Mouse (Mus musculus): ENCODE measurements around the gene Bdh2. TPM values are rescaled to one million over a fixed set of nuclear protein-coding genes. Genes with fewer than 3 reads are reported as not detected.
A peak's percentile ranks its signal among the peaks of the same experiment; 100 is the strongest.

Bdh2 gene
- polyA plus RNA-seq, 1 experiment from 2014 or later: 2.4 TPM

DNA sequence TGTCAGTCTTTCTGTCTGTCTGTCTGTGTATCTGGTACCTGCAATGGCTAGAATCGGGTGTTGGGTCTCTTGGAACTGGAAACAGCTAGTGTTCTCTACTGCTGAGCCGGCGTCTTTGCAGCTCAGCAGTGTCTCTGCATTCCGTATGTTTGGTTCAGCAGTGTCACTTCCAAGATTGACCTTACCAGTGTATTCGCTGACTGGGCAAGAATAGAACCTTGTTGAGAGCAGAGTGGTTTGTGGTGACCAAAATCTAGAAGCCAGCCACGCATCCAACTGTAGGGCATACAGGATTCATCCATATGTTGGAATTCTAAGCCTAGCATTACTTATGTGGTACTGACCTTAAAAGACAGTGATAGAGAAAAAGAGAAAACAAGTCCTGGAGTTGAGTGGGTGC, 29.2 kb upstream of the Bdh2 start:
- Histone ChIP-seq H3K36me3 (ENCODE audit: control insufficient read depth, insufficient read depth, low read length) (peaks cover 6% of the 10 kb centered on the region; the same call in 1 of the 2 replicates), H3K9me3 (ENCODE audit: control insufficient read depth, low read length) (no peaks in the 10 kb centered on the region), H3K9ac (ENCODE audit: low read length) (no peak overlapping the region), H3K4me3 (ENCODE audit: low read depth, low read length) (no peak overlapping the region), H3K27me3 (ENCODE audit: control insufficient read depth, insufficient read depth, low read length) (no peaks in the 10 kb centered on the region), H3K4me1 (replicated peaks; ENCODE audit: control insufficient read depth, insufficient read depth) (no peaks in the 10 kb centered on the region), H3K4me2 (replicated peaks; ENCODE audit: low read depth) (no peak overlapping the region), H3K27ac (replicated peaks) (no peak overlapping the region)
- 90% methylated on average over 6 of the region's 6 CpGs for WGBS
- no peak for DNase-seq (ENCODE audit: low spot score)
- ATAC-seq (ENCODE audit: low FRiP score, low TSS enrichment): no peak
- TF ChIP-seq EP300 (optimal IDR thresholded peaks at IDR 0.05): no peak
- no peak for TF ChIP-seq CTCF (IDR thresholded peaks at IDR 0.05; ENCODE audit: low read depth)

DNA sequence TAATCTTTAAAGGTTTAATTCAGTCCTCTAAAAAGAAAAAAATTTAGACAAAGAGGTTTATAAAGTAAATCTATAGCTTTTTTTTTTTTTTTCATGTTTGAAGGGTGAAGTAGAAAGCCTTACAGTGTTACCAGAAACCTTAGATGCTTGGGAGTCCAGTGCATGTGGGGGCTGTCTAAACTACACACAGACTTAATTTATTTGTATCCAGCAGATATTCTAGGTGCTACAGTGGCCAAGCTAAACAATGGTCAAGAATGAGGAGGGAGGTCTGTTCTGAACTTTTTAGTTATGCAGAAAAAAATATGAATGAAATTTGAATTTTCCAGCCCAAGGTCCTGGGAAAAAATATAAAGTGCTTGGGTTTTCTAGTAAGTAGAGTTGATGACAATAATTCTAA, 26.2 kb upstream of the Bdh2 start:
- no peak overlapping the region for H3K27ac ChIP-seq (replicated peaks)
- H3K9me3 ChIP-seq (ENCODE audit: control insufficient read depth, low read length): no peaks in the 10 kb centered on the region
- ATAC-seq (ENCODE audit: low FRiP score, low TSS enrichment) (no peak), DNase-seq (ENCODE audit: low spot score) (no peak)
- no peak overlapping the region for H3K4me3 ChIP-seq (ENCODE audit: low read depth, low read length)
- H3K27me3 ChIP-seq (ENCODE audit: control insufficient read depth, insufficient read depth, low read length): no peaks in the 10 kb centered on the region
- no peaks in the 10 kb centered on the region for H3K4me1 ChIP-seq (replicated peaks; ENCODE audit: control insufficient read depth, insufficient read depth)
- H3K9ac ChIP-seq (ENCODE audit: low read length): no peak overlapping the region
- TF ChIP-seq EP300 (optimal IDR thresholded peaks at IDR 0.05) (no peak), CTCF (IDR thresholded peaks at IDR 0.05; ENCODE audit: low read depth) (no peak)
- H3K4me2 ChIP-seq (replicated peaks; ENCODE audit: low read depth): no peak overlapping the region
- H3K36me3 ChIP-seq (ENCODE audit: control insufficient read depth, insufficient read depth, low read length): peaks cover 7% of the 10 kb centered on the region; the same call in 1 of the 2 replicates

DNA sequence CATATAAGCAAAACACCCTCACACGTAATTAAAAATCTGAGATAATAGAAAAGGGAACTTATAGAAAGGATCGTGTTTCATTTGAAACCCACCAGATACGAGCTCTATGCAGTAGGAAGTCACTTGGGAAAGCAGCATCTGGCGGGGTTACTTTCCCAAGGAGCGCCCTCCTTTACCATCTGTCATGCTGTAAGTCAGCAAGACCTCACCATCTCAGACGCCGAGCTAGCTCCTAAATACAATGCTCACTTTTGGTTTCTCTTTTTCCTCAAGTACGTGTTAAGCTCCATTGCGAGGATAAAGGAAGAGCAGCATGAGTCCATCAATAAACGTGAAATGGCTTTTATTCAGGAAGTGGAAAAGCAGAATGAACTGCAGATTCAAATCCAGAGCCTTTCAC, 22.1 kb upstream of the Bdh2 start:
- WGBS: 87% methylated on average over 10 of the region's 10 CpGs
- no peak for ATAC-seq (ENCODE audit: low FRiP score, low TSS enrichment)
- H3K4me1 ChIP-seq (replicated peaks; ENCODE audit: control insufficient read depth, insufficient read depth): no peaks in the 10 kb centered on the region
- peaks cover 10% of the 10 kb centered on the region; the same call in 1 of the 2 replicates for H3K36me3 ChIP-seq (ENCODE audit: control insufficient read depth, insufficient read depth, low read length)
- H3K27ac ChIP-seq (replicated peaks): no peak overlapping the region
- H3K9ac ChIP-seq (ENCODE audit: low read length): no peak overlapping the region
- H3K4me2 ChIP-seq (replicated peaks; ENCODE audit: low read depth): no peak overlapping the region
- H3K27me3 ChIP-seq (ENCODE audit: control insufficient read depth, insufficient read depth, low read length): no peaks in the 10 kb centered on the region
- no peaks in the 10 kb centered on the region for H3K9me3 ChIP-seq (ENCODE audit: control insufficient read depth, low read length)
- no peak for DNase-seq (ENCODE audit: low spot score)
- no peak overlapping the region for H3K4me3 ChIP-seq (ENCODE audit: low read depth, low read length)
- no peak for TF ChIP-seq EP300 (optimal IDR thresholded peaks at IDR 0.05)
- no peak for TF ChIP-seq CTCF (IDR thresholded peaks at IDR 0.05; ENCODE audit: low read depth)

DNA sequence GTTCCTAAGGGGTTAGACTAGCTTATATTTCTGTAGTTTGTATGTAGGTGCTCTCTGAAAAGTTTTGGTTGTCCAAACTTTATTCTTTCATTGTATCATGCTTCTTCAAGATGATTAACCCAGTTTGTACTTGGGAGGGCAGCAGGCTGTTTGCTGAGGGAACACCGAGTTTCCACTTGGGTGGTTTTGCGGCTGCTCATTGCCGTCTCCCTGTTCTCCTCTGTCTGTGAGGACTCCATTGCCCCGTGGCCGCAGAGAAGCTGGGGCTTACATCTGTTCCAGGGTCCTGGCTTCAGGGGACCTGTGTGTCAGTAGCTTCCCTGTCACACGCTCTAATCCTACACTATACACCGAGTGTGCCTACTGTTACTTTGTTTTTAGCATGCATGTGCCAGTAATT, 20.8 kb upstream of the Bdh2 start:
- H3K27me3 ChIP-seq (ENCODE audit: control insufficient read depth, insufficient read depth, low read length): no peaks in the 10 kb centered on the region
- 89% methylated on average over 7 of the region's 7 CpGs for WGBS
- no peak overlapping the region for H3K4me3 ChIP-seq (ENCODE audit: low read depth, low read length)
- no peak overlapping the region for H3K9ac ChIP-seq (ENCODE audit: low read length)
- H3K27ac ChIP-seq (replicated peaks): no peak overlapping the region
- no peaks in the 10 kb centered on the region for H3K9me3 ChIP-seq (ENCODE audit: control insufficient read depth, low read length)
- peaks cover 10% of the 10 kb centered on the region; the same call in 1 of the 2 replicates for H3K36me3 ChIP-seq (ENCODE audit: control insufficient read depth, insufficient read depth, low read length)
- H3K4me1 ChIP-seq (replicated peaks; ENCODE audit: control insufficient read depth, insufficient read depth): no peaks in the 10 kb centered on the region
- H3K4me2 ChIP-seq (replicated peaks; ENCODE audit: low read depth): no peak overlapping the region
- DNase-seq (ENCODE audit: low spot score): no peak
- no peak for TF ChIP-seq EP300 (optimal IDR thresholded peaks at IDR 0.05)
- no peak for TF ChIP-seq CTCF (IDR thresholded peaks at IDR 0.05; ENCODE audit: low read depth)
- no peak for ATAC-seq (ENCODE audit: low FRiP score, low TSS enrichment)

DNA sequence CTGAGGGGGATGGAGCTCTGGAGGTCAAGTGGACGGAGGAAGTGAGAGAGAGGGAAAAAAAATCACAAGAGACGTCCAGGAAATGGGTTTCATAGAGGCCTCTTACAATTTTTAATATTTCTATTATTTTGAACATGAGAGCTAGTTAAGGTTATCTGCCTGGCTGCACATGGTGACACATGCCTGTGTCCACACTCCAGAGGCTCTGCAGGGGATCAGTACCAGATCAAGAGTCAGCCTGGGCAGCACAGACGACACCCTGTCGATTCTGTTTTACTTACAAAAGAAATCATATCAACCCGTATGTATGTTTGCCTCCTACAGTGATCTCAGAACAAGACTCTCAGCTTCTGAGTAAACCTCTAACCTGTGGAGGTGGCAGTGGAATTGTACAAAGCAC, 12.4 kb upstream of the Bdh2 start:
- no peaks in the 10 kb centered on the region for H3K9me3 ChIP-seq (ENCODE audit: control insufficient read depth, low read length)
- WGBS: 79% methylated on average over 5 of the region's 5 CpGs
- ATAC-seq (ENCODE audit: low FRiP score, low TSS enrichment) (no peak), DNase-seq (ENCODE audit: low spot score) (no peak)
- TF ChIP-seq EP300 (optimal IDR thresholded peaks at IDR 0.05) (no peak), CTCF (IDR thresholded peaks at IDR 0.05; ENCODE audit: low read depth) (no peak)
- peaks cover 15% of the 10 kb centered on the region for H3K36me3 ChIP-seq (ENCODE audit: control insufficient read depth, insufficient read depth, low read length)
- no peak overlapping the region for H3K27ac ChIP-seq (replicated peaks)
- no peaks in the 10 kb centered on the region for H3K4me1 ChIP-seq (replicated peaks; ENCODE audit: control insufficient read depth, insufficient read depth)
- no peak overlapping the region for H3K9ac ChIP-seq (ENCODE audit: low read length)
- H3K4me3 ChIP-seq (ENCODE audit: low read depth, low read length): no peak overlapping the region
- no peaks in the 10 kb centered on the region for H3K27me3 ChIP-seq (ENCODE audit: control insufficient read depth, insufficient read depth, low read length)
- H3K4me2 ChIP-seq (replicated peaks; ENCODE audit: low read depth): no peak overlapping the region

DNA sequence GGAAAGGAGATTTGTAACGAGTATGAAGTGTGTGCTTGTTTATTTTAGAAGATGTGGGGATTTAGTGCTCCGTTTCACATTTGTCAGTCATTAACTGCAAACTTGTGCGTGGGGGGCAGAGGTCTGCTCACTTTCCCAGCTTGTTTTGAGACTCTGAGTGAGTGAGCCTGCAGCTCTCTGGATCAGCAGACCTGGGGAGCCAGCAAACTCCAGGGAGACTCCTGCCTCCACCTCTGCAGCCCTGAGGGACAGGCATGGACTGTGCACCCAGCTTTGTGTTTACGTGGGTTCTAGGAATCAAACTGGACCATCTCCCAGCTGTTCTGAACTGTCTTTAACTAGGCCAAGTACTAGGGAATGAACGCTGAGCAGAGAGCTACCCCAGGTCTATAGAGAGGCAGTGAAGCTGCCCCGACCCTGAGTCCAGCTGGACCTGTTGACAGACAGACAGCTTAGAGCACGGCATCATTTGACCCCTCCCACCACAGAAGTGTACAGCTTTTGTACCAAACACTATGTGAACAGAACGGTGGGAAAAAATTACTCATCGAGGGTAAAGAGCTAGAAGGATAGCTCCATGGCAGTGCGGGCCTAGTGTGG, 11.5 kb upstream of the Bdh2 start:
- no peaks in the 10 kb centered on the region for H3K27me3 ChIP-seq (ENCODE audit: control insufficient read depth, insufficient read depth, low read length)
- ATAC-seq (ENCODE audit: low FRiP score, low TSS enrichment) (0 out of 2 replicates have a peak, but pooled peaks have one; percentile 21), DNase-seq (ENCODE audit: low spot score) (no peak)
- no peak overlapping the region for H3K27ac ChIP-seq (replicated peaks)
- H3K9ac ChIP-seq (ENCODE audit: low read length): no peak overlapping the region
- H3K9me3 ChIP-seq (ENCODE audit: control insufficient read depth, low read length): no peaks in the 10 kb centered on the region
- 61% methylated on average over 10 of the region's 10 CpGs for WGBS
- H3K4me3 ChIP-seq (ENCODE audit: low read depth, low read length): no peak overlapping the region
- peaks cover 15% of the 10 kb centered on the region for H3K36me3 ChIP-seq (ENCODE audit: control insufficient read depth, insufficient read depth, low read length)
- H3K4me1 ChIP-seq (replicated peaks; ENCODE audit: control insufficient read depth, insufficient read depth): no peaks in the 10 kb centered on the region
- no peak for TF ChIP-seq EP300 (optimal IDR thresholded peaks at IDR 0.05)
- TF ChIP-seq CTCF (IDR thresholded peaks at IDR 0.05; ENCODE audit: low read depth): no peak
- no peak overlapping the region for H3K4me2 ChIP-seq (replicated peaks; ENCODE audit: low read depth)

Measured in stomach, postnatal 0 days (tissue).